Mouse (Mus musculus): ENCODE data around the gene Rpl22. TPM values are rescaled to one million over a fixed set of nuclear protein-coding genes. Genes with fewer than 3 reads are reported as not detected.

Rpl22 gene
- polyA plus RNA-seq, 1 experiment = 1,836 TPM

GRCm38 (mm10) chr4:152332952-152333351 lies 7.4 kb downstream of the Rpl22 start:
- Histone ChIP-seq H3K4me3 (ENCODE audit: insufficient read depth, poor library complexity, severe bottlenecking) (no peak overlapping the region), H3ac (ENCODE audit: control insufficient read depth, insufficient read length, low read depth) (no peak overlapping the region), H3K79me3 (ENCODE audit: low read depth) (peaks cover 43% of the 10 kb centered on the region), H3K27me3 (ENCODE audit: control insufficient read depth, insufficient read depth, insufficient read length) (no peaks in the 10 kb centered on the region), H3K36me3 (ENCODE audit: control insufficient read depth, insufficient read depth) (peaks cover 77% of the 10 kb centered on the region), H3K79me2 (ENCODE audit: control insufficient read depth, insufficient read depth) (peaks cover 44% of the 10 kb centered on the region)
- TF ChIP-seq CTCF (IDR thresholded peaks at IDR 0.05; ENCODE audit: control insufficient read depth, insufficient read depth, insufficient read length) = peak; percentile 90
- no peak for TF ChIP-seq MAX (IDR thresholded peaks at IDR 0.05)

GRCm38 (mm10) chr4:152333587-152333986 lies 8.0 kb downstream of the Rpl22 start:
- Histone ChIP-seq H3K27me3 (ENCODE audit: control insufficient read depth, insufficient read depth, insufficient read length) (peaks cover 2% of the 10 kb centered on the region), H3K4me3 (ENCODE audit: insufficient read depth, poor library complexity, severe bottlenecking) (no peak overlapping the region), H3K79me2 (ENCODE audit: control insufficient read depth, insufficient read depth) (peaks cover 38% of the 10 kb centered on the region), H3K79me3 (ENCODE audit: low read depth) (peaks cover 38% of the 10 kb centered on the region), H3ac (ENCODE audit: control insufficient read depth, insufficient read length, low read depth) (no peak overlapping the region), H3K36me3 (ENCODE audit: control insufficient read depth, insufficient read depth) (peaks cover 70% of the 10 kb centered on the region)
- TF ChIP-seq CTCF (IDR thresholded peaks at IDR 0.05; ENCODE audit: control insufficient read depth, insufficient read depth, insufficient read length) = no peak
- TF ChIP-seq USF1 (IDR thresholded peaks at IDR 0.05; ENCODE audit: low read depth) = no peak
- TF ChIP-seq MYOD1 (IDR thresholded peaks at IDR 0.05; ENCODE audit: control insufficient read depth, insufficient read length, low read depth) = no peak
- no peak for TF ChIP-seq FOSL1 (IDR thresholded peaks at IDR 0.05; ENCODE audit: insufficient read depth, low read length, poor library complexity, severe bottlenecking)
- no peak for TF ChIP-seq MYOG (IDR thresholded peaks at IDR 0.05; ENCODE audit: control insufficient read depth, extremely low read depth, insufficient read length)
- TF ChIP-seq CEBPB (IDR thresholded peaks at IDR 0.05; ENCODE audit: low read depth) = no peak

GRCm38 (mm10) chr4:152337772-152338171 lies 12.2 kb downstream of the Rpl22 start:
- TF ChIP-seq FOSL1 (IDR thresholded peaks at IDR 0.05; ENCODE audit: insufficient read depth, low read length, poor library complexity, severe bottlenecking) = no peak
- no peak for TF ChIP-seq USF1 (IDR thresholded peaks at IDR 0.05; ENCODE audit: low read depth)
- Histone ChIP-seq H3K27me3 (ENCODE audit: control insufficient read depth, insufficient read depth, insufficient read length) (peaks cover 13% of the 10 kb centered on the region), H3K4me3 (ENCODE audit: insufficient read depth, poor library complexity, severe bottlenecking) (no peak overlapping the region), H3K79me3 (ENCODE audit: low read depth) (peaks cover 4% of the 10 kb centered on the region), H3K79me2 (ENCODE audit: control insufficient read depth, insufficient read depth) (no peaks in the 10 kb centered on the region), H3ac (ENCODE audit: control insufficient read depth, insufficient read length, low read depth) (no peak overlapping the region), H3K36me3 (ENCODE audit: control insufficient read depth, insufficient read depth) (peaks cover 30% of the 10 kb centered on the region)

- Histone ChIP-seq H3K4me3 (ENCODE audit: insufficient read depth, poor library complexity, severe bottlenecking) (no peak within 1 kb of the TSS), H3K79me3 (ENCODE audit: low read depth) (no peaks in the 10 kb centered on the region), H3K36me3 (ENCODE audit: control insufficient read depth, insufficient read depth) (peaks cover 21% of the 10 kb centered on the region), H3K79me2 (ENCODE audit: control insufficient read depth, insufficient read depth) (no peaks in the 10 kb centered on the region), H3K27me3 (ENCODE audit: control insufficient read depth, insufficient read depth, insufficient read length) (peaks cover 13% of the 10 kb centered on the region), H3ac (ENCODE audit: control insufficient read depth, insufficient read length, low read depth) (no peak within 1 kb of the TSS)
- TF ChIP-seq CEBPB (IDR thresholded peaks at IDR 0.05; ENCODE audit: low read depth) (no peak), CTCF (IDR thresholded peaks at IDR 0.05; ENCODE audit: control insufficient read depth, insufficient read depth, insufficient read length) (no peak), MYOG (IDR thresholded peaks at IDR 0.05; ENCODE audit: control insufficient read depth, extremely low read depth, insufficient read length) (no peak), MYOD1 (IDR thresholded peaks at IDR 0.05; ENCODE audit: control insufficient read depth, insufficient read length, low read depth) (no peak), MAX (IDR thresholded peaks at IDR 0.05) (no peak), USF1 (IDR thresholded peaks at IDR 0.05; ENCODE audit: low read depth) (no peak), FOSL1 (IDR thresholded peaks at IDR 0.05; ENCODE audit: insufficient read depth, low read length, poor library complexity, severe bottlenecking) (no peak)
These were observed 13.1 kb downstream of the Rpl22 start, which contains the start of gene Chd5 for GRCm38 (mm10) chr4:152338419-152339292. Gene Chd5, plus strand, starts transcription at chr4:152338651.

- Histone ChIP-seq H3ac (ENCODE audit: control insufficient read depth, insufficient read length, low read depth) (no peak overlapping the region), H3K36me3 (ENCODE audit: control insufficient read depth, insufficient read depth) (peaks cover 14% of the 10 kb centered on the region), H3K27me3 (ENCODE audit: control insufficient read depth, insufficient read depth, insufficient read length) (peaks cover 13% of the 10 kb centered on the region), H3K79me3 (ENCODE audit: low read depth) (no peaks in the 10 kb centered on the region), H3K79me2 (ENCODE audit: control insufficient read depth, insufficient read depth) (no peaks in the 10 kb centered on the region), H3K4me3 (ENCODE audit: insufficient read depth, poor library complexity, severe bottlenecking) (no peak overlapping the region)
- TF ChIP-seq USF1 (IDR thresholded peaks at IDR 0.05; ENCODE audit: low read depth) = no peak
- TF ChIP-seq MYOG (IDR thresholded peaks at IDR 0.05; ENCODE audit: control insufficient read depth, extremely low read depth, insufficient read length) = no peak
- no peak for TF ChIP-seq MAX (IDR thresholded peaks at IDR 0.05)
- TF ChIP-seq MYOD1 (IDR thresholded peaks at IDR 0.05; ENCODE audit: control insufficient read depth, insufficient read length, low read depth) = no peak
- no peak for TF ChIP-seq CEBPB (IDR thresholded peaks at IDR 0.05; ENCODE audit: low read depth)
- no peak for TF ChIP-seq CTCF (IDR thresholded peaks at IDR 0.05; ENCODE audit: control insufficient read depth, insufficient read depth, insufficient read length)
- no peak for TF ChIP-seq FOSL1 (IDR thresholded peaks at IDR 0.05; ENCODE audit: insufficient read depth, low read length, poor library complexity, severe bottlenecking)
These were observed 13.8 kb downstream of the Rpl22 start for GRCm38 (mm10) chr4:152339293-152339790.
